Mouse (Mus musculus) liver, postnatal 0 days (tissue): ENCODE measurements around the gene Sart3.

Experiments used
- CTCF ChIP-seq: sonication (generic); IDR thresholded peaks from 2 replicates; pipeline ENCODE4 v1.5.1; 2016; ENCODE audit warnings: antibody characterized with exemption, low read depth
- EP300 ChIP-seq: IDR thresholded peaks from 2 replicates; pipeline ENCODE4 v1.6.1; 2016; ENCODE audit warnings: antibody characterized with exemption, low read depth, mild to moderate bottlenecking

DNA sequence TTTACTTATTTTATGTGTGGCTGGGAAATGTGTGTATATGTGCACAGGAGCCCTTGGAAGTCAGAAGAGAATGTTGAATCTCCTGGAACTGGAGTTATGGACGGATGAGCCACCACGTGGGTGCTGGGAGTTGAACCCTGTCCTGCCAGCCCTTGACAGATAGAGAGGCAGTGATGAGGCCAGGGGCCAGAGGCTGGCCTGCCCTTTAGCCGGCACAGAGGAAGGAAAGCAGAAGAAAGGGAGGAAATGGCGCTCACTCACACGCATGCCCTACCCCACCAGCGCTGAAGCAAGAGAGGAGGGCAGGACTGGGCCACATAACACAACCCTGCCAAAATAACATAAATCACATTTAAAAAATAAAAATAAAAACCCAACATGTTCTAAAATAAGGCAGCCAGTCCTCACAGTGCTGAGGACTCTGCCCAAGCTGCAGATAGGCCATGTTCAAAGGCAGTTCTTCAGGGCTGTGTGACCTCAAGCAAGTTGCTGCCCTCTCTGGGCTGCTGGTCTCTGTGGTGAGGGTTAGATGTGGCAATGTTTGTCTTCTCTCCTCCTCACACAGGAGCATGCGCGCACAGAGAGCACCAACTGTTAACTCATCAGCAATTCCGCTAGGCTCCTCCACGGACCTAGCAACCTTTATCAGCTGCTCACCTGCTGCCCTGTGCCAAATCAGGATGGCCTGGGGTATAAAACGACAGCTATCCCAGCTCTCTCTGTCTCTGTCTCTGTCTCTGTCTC lies 18.3 kb upstream of the Sart3 start:
- no peak for TF ChIP-seq CTCF
- TF ChIP-seq EP300: no peak
